Mouse (Mus musculus): Measurements from ENCODE around the gene Uhrf1bp1l.

GRCm38 (mm10) chr10:89855251-89855875, 110.6 kb downstream of the Uhrf1bp1l start:
- TF ChIP-seq CTCF (IDR thresholded peaks at IDR 0.05; ENCODE audit: extremely low read depth, insufficient read depth, insufficient read length, insufficient replicate concordance) (no peak), POLR2A (IDR thresholded peaks at IDR 0.05; ENCODE audit: low read depth, low read length) (no peak)
